Mouse (Mus musculus): Measurements from ENCODE around the gene Glod4.

- TF ChIP-seq CTCF (IDR thresholded peaks at IDR 0.05; ENCODE audit: extremely low read depth, insufficient read length, insufficient replicate concordance, low read depth, low read length) (no peak), POLR2A (IDR thresholded peaks at IDR 0.05; ENCODE audit: low read depth, low read length) (no peak)
Measured at GRCm38 (mm10) chr11:76145169-76145568, 98.4 kb downstream of the Glod4 start.

All from small intestine, adult 2 months (tissue).